Mouse (Mus musculus): Measurements from ENCODE around the gene Rtn4r.

The Rtn4r gene

GRCm38 (mm10) chr16:18125131-18125530 is 2.3 kb upstream of the Rtn4r start:
- no peak for DNase-seq (ENCODE audit: low spot score)

GRCm38 (mm10) chr16:18126211-18126610 is 1.2 kb upstream of the Rtn4r start:
- DNase-seq (ENCODE audit: low spot score), result no peak

GRCm38 (mm10) chr16:18127871-18128563 is 575 bp downstream of the Rtn4r start:
- DNase-seq (ENCODE audit: low spot score), result no peak

GRCm38 (mm10) chr16:18128564-18128935 is 1.1 kb downstream of the Rtn4r start:
- DNase-seq (ENCODE audit: low spot score), result no peak

- DNase-seq (ENCODE audit: low spot score), result no peak
Observed at GRCm38 (mm10) chr16:18129413-18129812, 2.0 kb downstream of the Rtn4r start.

- no peak for DNase-seq (ENCODE audit: low spot score)
Observed at GRCm38 (mm10) chr16:18130288-18130687, 2.8 kb downstream of the Rtn4r start.

GRCm38 (mm10) chr16:18130705-18131104 is 3.3 kb downstream of the Rtn4r start:
- DNase-seq (ENCODE audit: low spot score), result no peak

- no peak for DNase-seq (ENCODE audit: low spot score)
Observed at GRCm38 (mm10) chr16:18131245-18131939, 4.0 kb downstream of the Rtn4r start.

- DNase-seq (ENCODE audit: low spot score), result no peak
Observed at GRCm38 (mm10) chr16:18132026-18132425, 4.6 kb downstream of the Rtn4r start.

- no peak for DNase-seq (ENCODE audit: low spot score)
Observed at GRCm38 (mm10) chr16:18132575-18132974, 5.1 kb downstream of the Rtn4r start.

- no peak for DNase-seq (ENCODE audit: low spot score)
Observed at GRCm38 (mm10) chr16:18133133-18133920, 5.9 kb downstream of the Rtn4r start.

- no peak for DNase-seq (ENCODE audit: low spot score)
Observed at GRCm38 (mm10) chr16:18135196-18135595, 7.8 kb downstream of the Rtn4r start.

- DNase-seq (ENCODE audit: low spot score), result no peak
Observed at GRCm38 (mm10) chr16:18136015-18136414, 8.6 kb downstream of the Rtn4r start.

- DNase-seq (ENCODE audit: low spot score), result no peak
Observed at GRCm38 (mm10) chr16:18144201-18144600, 16.8 kb downstream of the Rtn4r start.

GRCm38 (mm10) chr16:18145341-18145867 is 18.0 kb downstream of the Rtn4r start:
- no peak for DNase-seq (ENCODE audit: low spot score)

- no peak for DNase-seq (ENCODE audit: low spot score)
Observed at GRCm38 (mm10) chr16:18148208-18148876, 20.9 kb downstream of the Rtn4r start.

- no peak for DNase-seq (ENCODE audit: low spot score)
Observed at GRCm38 (mm10) chr16:18149205-18149604, 21.8 kb downstream of the Rtn4r start.

GRCm38 (mm10) chr16:18152189-18152588 is 24.7 kb downstream of the Rtn4r start:
- DNase-seq (ENCODE audit: low spot score), result no peak

GRCm38 (mm10) chr16:18152769-18153445 is 25.5 kb downstream of the Rtn4r start:
- DNase-seq (ENCODE audit: low spot score), result no peak

- no peak for DNase-seq (ENCODE audit: low spot score)
Observed at GRCm38 (mm10) chr16:18154521-18155171, 27.2 kb downstream of the Rtn4r start.
